Mouse (Mus musculus): ENCODE measurements around the gene Dbndd1.

DNA sequence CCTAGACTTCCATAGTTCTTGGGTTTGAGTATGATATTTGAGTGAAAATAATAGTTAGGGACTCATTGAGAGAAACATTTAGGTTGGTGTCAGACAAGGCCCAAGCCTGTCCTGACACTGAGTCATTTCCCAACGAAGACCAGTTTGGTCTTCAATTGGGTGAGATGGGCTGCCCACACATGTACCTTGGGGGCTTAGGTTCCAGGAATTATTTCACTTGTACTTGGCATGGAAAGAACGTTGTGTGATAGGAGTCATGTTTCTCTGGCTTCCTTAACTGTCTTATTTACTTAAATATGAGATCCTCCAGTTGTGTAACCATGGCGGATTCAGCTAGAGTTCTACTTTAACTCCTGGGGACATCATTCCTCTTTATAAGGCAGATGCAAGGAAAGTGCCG is 51.6 kb downstream of the Dbndd1 start:
- no peak for TF ChIP-seq CTCF (IDR thresholded peaks at IDR 0.05; ENCODE audit: low read depth)
- TF ChIP-seq EP300 (optimal IDR thresholded peaks at IDR 0.05), result no peak

Measured in stomach, postnatal 0 days (tissue).